Mouse (Mus musculus): ENCODE results near the gene Chst11.

- no peak for TF ChIP-seq CTCF (IDR thresholded peaks at IDR 0.05; ENCODE audit: extremely low read depth, insufficient read depth, low read length)
- TF ChIP-seq POLR2A (IDR thresholded peaks at IDR 0.05; ENCODE audit: extremely low read depth, insufficient read depth, low read length), result no peak
Measured at GRCm38 (mm10) chr10:83140258-83140936, 155.1 kb downstream of the Chst11 start.
